Mouse (Mus musculus): ENCODE measurements at regions not wholly inside any gene's neighbourhood (a gene's known extent, or its start where the extent isn't known, plus 50 kb on each side); places are given as distances from the start of the nearest gene placed in this dataset.

- DNase-seq (ENCODE audit: low read depth, low spot score): no peak
These were observed 99.1 kb upstream of the Map4k3 start for GRCm38 (mm10) chr17:80827361-80827760.

GRCm38 (mm10) chr17:80825971-80826730 is 97.9 kb upstream of the Map4k3 start:
- no peak for DNase-seq (ENCODE audit: low read depth, low spot score)

- DNase-seq (ENCODE audit: low read depth, low spot score): no peak
These were observed 97.2 kb upstream of the Map4k3 start for GRCm38 (mm10) chr17:80825518-80825901.

- no peak for DNase-seq (ENCODE audit: low read depth, low spot score)
These were observed 96.7 kb upstream of the Map4k3 start for GRCm38 (mm10) chr17:80824826-80825517.

- no peak for DNase-seq (ENCODE audit: low read depth, low spot score)
These were observed 96.0 kb upstream of the Map4k3 start for GRCm38 (mm10) chr17:80824261-80824660.

GRCm38 (mm10) chr17:80820888-80821287 is 92.6 kb upstream of the Map4k3 start:
- no peak for DNase-seq (ENCODE audit: low read depth, low spot score)

GRCm38 (mm10) chr17:80818477-80819028 is 90.3 kb upstream of the Map4k3 start:
- no peak for DNase-seq (ENCODE audit: low read depth, low spot score)

- DNase-seq (ENCODE audit: low read depth, low spot score): peak; percentile 32
These were observed 87.5 kb upstream of the Map4k3 start for GRCm38 (mm10) chr17:80815747-80816146.

GRCm38 (mm10) chr17:80813194-80813593 is 84.9 kb upstream of the Map4k3 start:
- DNase-seq (ENCODE audit: low read depth, low spot score): no peak

- no peak for DNase-seq (ENCODE audit: low read depth, low spot score)
These were observed 81.0 kb upstream of the Map4k3 start for GRCm38 (mm10) chr17:80809275-80809674.

- DNase-seq (ENCODE audit: low read depth, low spot score): no peak
These were observed 79.8 kb upstream of the Map4k3 start for GRCm38 (mm10) chr17:80808069-80808468.

- no peak for DNase-seq (ENCODE audit: low read depth, low spot score)
These were observed 75.2 kb upstream of the Map4k3 start for GRCm38 (mm10) chr17:80803361-80803915.

- no peak for DNase-seq (ENCODE audit: low read depth, low spot score)
These were observed 74.3 kb upstream of the Map4k3 start for GRCm38 (mm10) chr17:80802622-80803021.

- no peak for DNase-seq (ENCODE audit: low read depth, low spot score)
These were observed 73.7 kb upstream of the Map4k3 start for GRCm38 (mm10) chr17:80801991-80802390.

- no peak for DNase-seq (ENCODE audit: low read depth, low spot score)
These were observed 73.2 kb upstream of the Map4k3 start for GRCm38 (mm10) chr17:80801451-80801983.

- DNase-seq (ENCODE audit: low read depth, low spot score): no peak
These were observed 72.6 kb upstream of the Map4k3 start for GRCm38 (mm10) chr17:80800877-80801276.

- DNase-seq (ENCODE audit: low read depth, low spot score): no peak
These were observed 72.2 kb upstream of the Map4k3 start for GRCm38 (mm10) chr17:80800454-80800853.

- no peak for DNase-seq (ENCODE audit: low read depth, low spot score)
These were observed 70.8 kb upstream of the Map4k3 start for GRCm38 (mm10) chr17:80799061-80799460.

- DNase-seq (ENCODE audit: low read depth, low spot score): no peak
These were observed 70.1 kb upstream of the Map4k3 start for GRCm38 (mm10) chr17:80798281-80798980.

GRCm38 (mm10) chr17:80796790-80797189 is 68.5 kb upstream of the Map4k3 start:
- DNase-seq (ENCODE audit: low read depth, low spot score): no peak

- no peak for DNase-seq (ENCODE audit: low read depth, low spot score)
These were observed 68.1 kb upstream of the Map4k3 start for GRCm38 (mm10) chr17:80796386-80796785.
